Mouse (Mus musculus): ENCODE measurements at regions not wholly inside any gene's neighbourhood (a gene's known extent, or its start where the extent isn't known, plus 50 kb on each side); places are given as distances from the start of the nearest gene placed in this dataset.

DNA sequence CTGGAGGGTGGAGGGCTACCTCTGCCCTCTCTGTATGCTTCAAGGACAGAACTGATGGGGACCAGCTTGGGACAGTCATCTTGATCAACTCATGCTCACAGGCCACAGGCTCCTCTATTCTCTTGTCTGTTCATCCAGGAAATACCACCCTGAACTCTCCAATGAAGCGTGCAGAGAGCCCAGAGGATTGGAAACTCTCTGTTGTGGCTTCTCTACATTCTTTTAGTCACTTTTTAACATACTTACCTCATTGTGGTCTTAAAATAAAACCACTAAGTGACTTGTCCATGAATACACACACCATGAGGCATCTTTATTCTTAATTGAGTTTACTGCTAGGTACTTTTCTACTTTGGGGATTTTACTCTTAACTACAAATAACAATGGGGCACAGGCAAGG is 209.8 kb downstream of the Irs2 start:
- Histone ChIP-seq H3K27ac (no peak overlapping the region), H3K4me3 (no peak overlapping the region), H3K4me1 (peaks cover 3% of the 10 kb centered on the region; the same call in 1 of the 2 replicates), H3K9me3 (replicated peaks) (no peaks in the 10 kb centered on the region), H3K36me3 (no peaks in the 10 kb centered on the region), H3K27me3 (ENCODE audit: low read depth, poor library complexity, severe bottlenecking) (no peaks in the 10 kb centered on the region)
- no peak for DNase-seq (ENCODE audit: low spot score)
- WGBS, result 93% methylated on average over 1 of the region's 1 CpGs

DNA sequence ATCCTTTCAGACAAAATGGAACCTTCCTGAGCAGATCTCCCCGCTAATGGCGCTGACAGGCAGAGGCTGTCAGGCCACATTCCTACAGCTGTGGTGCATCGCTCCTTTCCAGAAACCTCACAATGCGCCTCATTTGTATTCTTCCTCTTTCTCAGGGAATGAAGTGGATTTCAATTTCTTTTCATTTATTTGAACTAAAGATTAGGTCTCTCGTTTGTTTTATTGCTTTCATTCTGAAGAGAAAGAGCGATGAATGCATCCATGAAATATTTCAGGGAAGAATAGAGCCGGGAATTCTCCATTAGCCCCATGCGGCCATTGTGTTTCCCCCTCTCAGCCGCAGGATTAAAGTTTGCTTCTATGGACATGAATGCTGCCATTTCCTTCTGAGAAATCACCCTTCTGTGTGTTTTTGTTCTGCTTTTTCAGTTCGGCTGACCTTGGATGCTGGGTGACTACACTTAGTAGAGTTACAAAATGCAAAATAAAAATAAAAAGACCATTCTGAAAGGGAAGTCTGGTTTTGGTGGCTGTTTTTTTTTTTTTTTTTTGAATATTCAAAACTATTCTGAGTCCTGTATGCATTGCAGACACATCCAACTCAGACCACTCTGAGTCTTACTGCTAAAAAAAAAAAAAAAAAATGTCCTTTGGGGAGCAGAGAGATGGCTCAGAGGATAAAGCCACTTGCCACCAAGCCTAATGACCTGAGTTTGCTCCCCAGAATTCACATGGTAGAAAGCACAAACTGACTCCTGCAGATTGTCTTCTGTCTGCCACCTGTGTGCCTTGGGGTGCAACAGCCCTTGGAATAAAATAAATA is 213.7 kb downstream of the Irs2 start:
- no peaks in the 10 kb centered on the region for H3K36me3 ChIP-seq
- H3K4me3 ChIP-seq, result no peak overlapping the region
- no peaks in the 10 kb centered on the region for H3K4me1 ChIP-seq
- DNase-seq (ENCODE audit: low spot score), result no peak
- H3K27me3 ChIP-seq (ENCODE audit: low read depth, poor library complexity, severe bottlenecking), result no peaks in the 10 kb centered on the region
- 83% methylated on average over 10 of the region's 10 CpGs for WGBS
- H3K9me3 ChIP-seq (replicated peaks), result no peaks in the 10 kb centered on the region
- no peak overlapping the region for H3K27ac ChIP-seq

GRCm38 (mm10) chr8:10793670-10794366 is 214.4 kb downstream of the Irs2 start:
- WGBS, result 96% methylated on average over 9 of the region's 9 CpGs
- Histone ChIP-seq H3K4me3 (no peak overlapping the region), H3K27ac (no peak overlapping the region), H3K36me3 (no peaks in the 10 kb centered on the region), H3K4me1 (no peaks in the 10 kb centered on the region), H3K27me3 (ENCODE audit: low read depth, poor library complexity, severe bottlenecking) (no peaks in the 10 kb centered on the region), H3K9me3 (replicated peaks) (no peaks in the 10 kb centered on the region)
- no peak for DNase-seq (ENCODE audit: low spot score)

DNA sequence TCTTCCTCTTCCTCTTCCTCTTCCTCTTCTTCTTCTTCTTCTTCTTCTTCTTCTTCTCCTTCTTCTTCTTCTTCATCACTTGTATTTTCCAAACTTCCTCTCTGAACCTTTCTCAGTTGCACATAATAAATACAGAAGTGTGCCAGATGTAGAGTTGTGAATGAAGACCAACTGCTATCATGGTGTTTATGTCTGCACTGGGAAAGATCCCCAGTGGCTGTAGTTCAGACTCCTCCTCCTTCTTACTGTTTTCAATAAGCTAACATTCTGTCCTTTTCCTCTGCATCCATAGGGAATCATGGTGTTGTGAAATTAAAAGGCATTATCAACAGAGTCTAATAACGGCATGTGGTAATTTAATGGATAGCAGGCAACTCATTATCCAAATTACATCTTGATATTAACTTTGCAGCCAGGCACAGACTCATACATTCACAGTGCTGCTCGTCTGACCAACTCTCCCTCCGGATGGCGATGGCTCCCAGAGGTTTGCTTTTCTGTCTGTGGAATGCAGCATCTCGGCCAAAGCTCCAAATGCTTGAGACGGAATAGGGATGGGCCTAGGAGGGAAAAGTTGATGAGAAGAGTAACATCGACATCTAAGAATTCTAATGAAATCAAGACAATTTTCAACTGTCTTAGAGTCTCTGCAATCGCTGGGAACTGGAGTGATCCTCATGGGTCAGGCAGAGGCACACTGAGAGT is 219.6 kb downstream of the Irs2 start:
- no peak for DNase-seq (ENCODE audit: low spot score)
- 0 out of 2 replicates have a peak, but pooled peaks cover 4% of the 10 kb centered on the region for H3K4me1 ChIP-seq
- H3K27ac ChIP-seq, result no peak overlapping the region
- H3K27me3 ChIP-seq (ENCODE audit: low read depth, poor library complexity, severe bottlenecking), result no peaks in the 10 kb centered on the region
- H3K36me3 ChIP-seq, result no peaks in the 10 kb centered on the region
- H3K4me3 ChIP-seq, result no peak overlapping the region
- H3K9me3 ChIP-seq (replicated peaks), result no peaks in the 10 kb centered on the region
- WGBS, result 85% methylated on average over 8 of the region's 8 CpGs

DNA sequence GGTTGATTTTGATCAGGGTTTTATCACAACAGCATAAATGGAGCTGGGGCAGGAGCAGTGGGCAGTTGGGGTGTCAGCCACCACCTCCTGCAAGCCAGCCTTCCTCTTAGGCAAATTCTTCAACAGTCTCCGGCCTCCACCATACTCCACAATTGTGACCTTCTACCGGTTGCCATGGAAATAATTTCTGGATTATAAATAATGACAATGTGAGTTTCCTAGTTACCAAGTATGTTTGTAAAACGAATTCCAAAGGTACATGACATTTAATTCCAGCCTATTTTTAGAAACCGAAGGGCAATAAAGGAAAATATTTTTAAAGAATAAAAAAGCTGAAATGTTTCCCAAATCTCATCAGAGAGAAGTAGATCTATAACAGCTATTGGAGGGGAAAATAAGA is 222.5 kb downstream of the Irs2 start:
- Histone ChIP-seq H3K9me3 (replicated peaks) (no peaks in the 10 kb centered on the region), H3K36me3 (no peaks in the 10 kb centered on the region), H3K27ac (no peak overlapping the region), H3K27me3 (ENCODE audit: low read depth, poor library complexity, severe bottlenecking) (no peaks in the 10 kb centered on the region), H3K4me3 (no peak overlapping the region), H3K4me1 (0 out of 2 replicates have a peak, but pooled peaks cover 4% of the 10 kb centered on the region)
- no peak for DNase-seq (ENCODE audit: low spot score)
- 92% methylated on average over 4 of the region's 4 CpGs for WGBS

DNA sequence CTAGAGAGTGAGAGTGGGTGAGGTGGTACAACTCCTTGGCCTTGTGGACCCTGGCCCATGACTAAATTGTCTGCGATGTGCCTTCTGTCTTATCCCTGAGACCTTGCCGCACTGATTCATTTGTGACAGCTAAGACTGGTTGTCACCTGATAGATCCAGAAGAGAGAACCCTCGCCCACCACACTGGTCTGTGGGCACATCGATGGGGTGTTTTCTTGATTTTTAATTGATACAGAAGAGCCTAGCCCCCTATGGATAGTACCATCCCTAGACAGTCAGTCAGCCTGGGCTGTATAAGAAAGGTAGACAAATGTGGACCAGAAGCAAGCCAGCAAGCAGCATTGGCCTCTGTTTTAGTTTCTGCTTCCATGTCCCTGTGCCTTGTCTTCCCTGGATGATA is 222.9 kb downstream of the Irs2 start:
- no peak overlapping the region for H3K27ac ChIP-seq
- 0 out of 2 replicates have a peak, but pooled peaks cover 4% of the 10 kb centered on the region for H3K4me1 ChIP-seq
- no peaks in the 10 kb centered on the region for H3K9me3 ChIP-seq (replicated peaks)
- WGBS, result 91% methylated on average over 4 of the region's 4 CpGs
- no peak overlapping the region for H3K4me3 ChIP-seq
- no peaks in the 10 kb centered on the region for H3K27me3 ChIP-seq (ENCODE audit: low read depth, poor library complexity, severe bottlenecking)
- DNase-seq (ENCODE audit: low spot score), result no peak
- no peaks in the 10 kb centered on the region for H3K36me3 ChIP-seq

- Histone ChIP-seq H3K36me3 (no peaks in the 10 kb centered on the region), H3K27me3 (ENCODE audit: low read depth, poor library complexity, severe bottlenecking) (no peaks in the 10 kb centered on the region), H3K4me3 (no peak overlapping the region), H3K4me1 (0 out of 2 replicates have a peak, but pooled peaks cover 4% of the 10 kb centered on the region), H3K9me3 (replicated peaks) (no peaks in the 10 kb centered on the region), H3K27ac (no peak overlapping the region)
- 74% methylated on average over 1 of the region's 1 CpGs for WGBS
- DNase-seq (ENCODE audit: low spot score), result no peak
These were observed 223.8 kb downstream of the Irs2 start for GRCm38 (mm10) chr8:10784481-10784880.

- no peaks in the 10 kb centered on the region for H3K27me3 ChIP-seq (ENCODE audit: low read depth, poor library complexity, severe bottlenecking)
- no peaks in the 10 kb centered on the region for H3K36me3 ChIP-seq
- DNase-seq (ENCODE audit: low spot score), result no peak
- no peak overlapping the region for H3K4me3 ChIP-seq
- H3K27ac ChIP-seq, result no peak overlapping the region
- 0 out of 2 replicates have a peak, but pooled peaks cover 4% of the 10 kb centered on the region for H3K4me1 ChIP-seq
- WGBS, result 94% methylated on average over 6 of the region's 6 CpGs
- H3K9me3 ChIP-seq (replicated peaks), result 0 out of 2 replicates have a peak, but pooled peaks cover 2% of the 10 kb centered on the region
These were observed 226.4 kb downstream of the Irs2 start for GRCm38 (mm10) chr8:10781860-10782259.

DNA sequence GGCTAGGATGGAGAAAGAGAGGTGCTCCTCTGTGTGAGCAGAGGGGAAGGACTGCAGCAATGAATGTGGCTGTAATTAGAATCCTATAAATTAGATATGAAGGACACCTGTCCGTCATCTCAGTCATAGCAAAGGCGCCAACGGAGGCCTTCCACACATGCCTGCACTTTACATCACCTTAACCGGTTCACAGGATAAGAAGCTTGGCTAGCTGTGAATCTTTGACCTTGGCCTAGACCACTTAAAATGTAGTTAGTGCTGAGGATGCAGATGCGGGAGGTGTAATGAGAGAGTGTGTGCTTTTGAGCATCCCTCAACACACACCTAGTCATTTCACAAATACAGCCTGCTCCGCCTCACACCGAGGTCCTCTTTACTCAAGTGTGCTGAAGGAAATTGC is 228.6 kb downstream of the Irs2 start:
- WGBS, result 92% methylated on average over 7 of the region's 7 CpGs
- Histone ChIP-seq H3K27me3 (ENCODE audit: low read depth, poor library complexity, severe bottlenecking) (no peaks in the 10 kb centered on the region), H3K4me1 (peaks cover 13% of the 10 kb centered on the region; the same call in 1 of the 2 replicates), H3K36me3 (no peaks in the 10 kb centered on the region), H3K27ac (no peak overlapping the region), H3K4me3 (no peak overlapping the region), H3K9me3 (replicated peaks) (0 out of 2 replicates have a peak, but pooled peaks cover 2% of the 10 kb centered on the region)
- no peak for DNase-seq (ENCODE audit: low spot score)

DNA sequence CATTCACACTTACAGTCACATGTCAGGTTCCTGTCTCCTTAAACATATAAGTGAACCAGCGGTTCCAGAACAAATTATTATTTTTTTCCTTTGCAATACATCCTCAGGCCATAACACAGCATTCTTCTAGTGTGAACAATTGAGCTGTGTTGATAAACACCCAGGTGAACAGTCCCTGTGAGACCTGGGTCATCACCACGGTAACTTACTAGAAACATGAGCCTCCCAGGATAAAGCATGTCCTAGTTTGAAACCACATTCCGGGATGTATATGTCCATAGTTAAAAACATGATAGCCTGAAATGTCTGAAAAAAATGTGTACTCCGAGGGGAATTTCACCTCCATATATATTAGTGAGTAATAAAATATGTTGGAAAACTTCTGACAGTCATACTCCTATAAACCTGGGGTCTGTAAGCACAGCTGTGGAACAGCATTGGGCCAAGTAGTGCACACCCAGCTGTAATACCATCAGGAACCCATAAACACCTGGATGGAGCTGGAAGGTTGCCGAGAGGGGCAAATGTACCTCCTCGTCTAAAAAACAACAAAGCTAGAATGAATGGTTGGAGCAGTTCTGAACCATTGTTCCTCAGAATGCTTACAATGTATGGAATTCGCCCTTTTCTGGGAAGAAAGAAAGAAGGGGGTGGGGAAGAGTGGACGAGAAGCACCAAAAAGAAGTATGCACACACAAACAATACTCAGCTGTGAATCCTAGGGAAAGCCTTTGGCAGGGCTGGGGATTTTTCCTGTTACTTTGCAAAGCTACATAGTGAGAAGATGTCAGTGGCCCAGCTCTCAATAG is 232.9 kb downstream of the Irs2 start:
- no peak overlapping the region for H3K27ac ChIP-seq
- H3K9me3 ChIP-seq (replicated peaks), result 0 out of 2 replicates have a peak, but pooled peaks cover 2% of the 10 kb centered on the region
- H3K36me3 ChIP-seq, result no peaks in the 10 kb centered on the region
- WGBS, result 79% methylated on average over 8 of the region's 8 CpGs
- no peak overlapping the region for H3K4me3 ChIP-seq
- peaks cover 11% of the 10 kb centered on the region; the same call in 1 of the 2 replicates for H3K4me1 ChIP-seq
- H3K27me3 ChIP-seq (ENCODE audit: low read depth, poor library complexity, severe bottlenecking), result no peaks in the 10 kb centered on the region
- DNase-seq (ENCODE audit: low spot score), result peak; percentile 27

DNA sequence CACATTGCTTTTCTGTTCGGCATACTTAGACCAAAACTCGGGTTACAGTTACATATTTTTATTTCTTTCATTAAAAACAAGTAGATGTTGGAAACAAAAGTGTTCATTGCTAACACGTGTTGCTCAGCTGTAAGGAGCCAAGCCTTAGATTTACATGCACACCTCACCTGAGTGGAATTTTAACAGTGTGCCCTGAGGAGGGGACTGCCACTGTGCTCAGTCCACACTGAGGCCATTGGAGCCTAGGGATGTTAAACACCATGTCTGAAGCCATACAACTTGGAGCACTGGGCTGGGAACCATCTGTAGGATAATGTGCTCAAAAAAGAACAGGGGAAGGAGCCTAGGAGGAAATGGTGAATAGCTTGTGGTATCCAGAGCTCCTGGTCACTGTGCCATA is 233.5 kb downstream of the Irs2 start:
- no peak overlapping the region for H3K4me3 ChIP-seq
- DNase-seq (ENCODE audit: low spot score), result peak; percentile 25
- H3K4me1 ChIP-seq, result peaks cover 11% of the 10 kb centered on the region; the same call in 1 of the 2 replicates
- WGBS, result 90% methylated on average over 3 of the region's 3 CpGs
- H3K27me3 ChIP-seq (ENCODE audit: low read depth, poor library complexity, severe bottlenecking), result no peaks in the 10 kb centered on the region
- H3K36me3 ChIP-seq, result no peaks in the 10 kb centered on the region
- no peak overlapping the region for H3K27ac ChIP-seq
- 0 out of 2 replicates have a peak, but pooled peaks cover 2% of the 10 kb centered on the region for H3K9me3 ChIP-seq (replicated peaks)

GRCm38 (mm10) chr8:10768181-10768580 is 240.1 kb downstream of the Irs2 start:
- 86% methylated on average over 4 of the region's 4 CpGs for WGBS
- H3K27ac ChIP-seq, result no peak overlapping the region

More at GRCm38 (mm10) chr8:10768181-10768580, 240.1 kb downstream of the Irs2 start:
- H3K36me3 ChIP-seq, result no peaks in the 10 kb centered on the region
- H3K4me1 ChIP-seq, result peaks cover 7% of the 10 kb centered on the region; the same call in 1 of the 2 replicates
- no peaks in the 10 kb centered on the region for H3K9me3 ChIP-seq (replicated peaks)
- no peak overlapping the region for H3K4me3 ChIP-seq
- no peak for DNase-seq (ENCODE audit: low spot score)
- H3K27me3 ChIP-seq (ENCODE audit: low read depth, poor library complexity, severe bottlenecking), result no peaks in the 10 kb centered on the region

Measured in limb, embryonic 10.5 days (tissue).